Mouse (Mus musculus): ENCODE data around the gene Maml3.

- no peak for TF ChIP-seq CTCF (IDR thresholded peaks at IDR 0.05)
- no peak for TF ChIP-seq EP300 (IDR thresholded peaks at IDR 0.05)
Measured at GRCm38 (mm10) chr3:52015556-52015955, 89.3 kb downstream of the Maml3 start.

Measured in lung, postnatal 0 days (tissue).